Mouse (Mus musculus) lung, postnatal 25 days (tissue): ENCODE results near the gene Tsr1.

Source experiments
- DNase-seq: peaks from one replicate; pipeline ENCODE4 v3.0.0; 2022; ENCODE audit warnings: low spot score

The Tsr1 gene

DNA sequence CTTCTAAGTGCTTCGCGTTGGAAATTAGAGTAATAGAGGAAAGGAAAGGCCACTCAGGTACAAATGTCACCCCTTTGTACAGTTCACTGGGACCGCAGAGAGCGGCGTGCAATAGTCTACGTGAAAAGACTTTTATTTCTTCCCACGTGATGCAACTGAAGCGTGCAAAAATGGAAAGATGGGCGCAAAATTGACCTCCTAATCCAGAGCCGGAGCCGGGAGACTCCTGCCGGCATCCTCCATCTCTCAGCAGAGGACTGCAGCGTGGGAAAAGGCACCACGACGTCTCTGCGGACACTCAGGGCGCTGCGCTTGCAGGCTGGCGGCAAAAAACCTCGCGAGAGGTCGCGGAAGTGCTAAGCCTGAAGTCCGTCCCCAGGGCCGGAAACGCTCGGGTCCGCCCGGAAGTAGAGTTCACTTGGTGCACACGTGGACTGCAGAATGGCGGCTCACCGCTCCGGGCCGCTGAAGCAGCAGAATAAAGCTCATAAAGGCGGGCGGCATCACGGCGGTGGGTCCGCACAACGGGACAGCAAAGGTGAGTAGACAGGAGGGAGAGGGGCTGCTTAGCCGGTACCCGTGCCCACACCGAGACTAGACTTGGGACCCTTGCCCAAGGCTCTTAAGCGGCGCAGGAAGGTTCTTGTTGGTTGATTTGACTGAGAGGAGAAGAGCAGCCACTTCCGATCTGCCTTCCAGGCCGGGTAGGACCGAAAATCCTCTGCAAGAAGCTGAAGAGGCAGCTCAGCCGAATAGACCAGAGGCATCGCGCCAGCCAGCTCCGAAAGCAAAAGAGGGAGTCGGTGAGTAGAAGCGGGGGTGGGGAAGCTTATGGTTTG is at the start of gene Tsr1:
Gene Tsr1 (plus strand): TSS at position 394 of the 839 bp plus-strand sequence.
- peak; percentile 93 for DNase-seq

DNA sequence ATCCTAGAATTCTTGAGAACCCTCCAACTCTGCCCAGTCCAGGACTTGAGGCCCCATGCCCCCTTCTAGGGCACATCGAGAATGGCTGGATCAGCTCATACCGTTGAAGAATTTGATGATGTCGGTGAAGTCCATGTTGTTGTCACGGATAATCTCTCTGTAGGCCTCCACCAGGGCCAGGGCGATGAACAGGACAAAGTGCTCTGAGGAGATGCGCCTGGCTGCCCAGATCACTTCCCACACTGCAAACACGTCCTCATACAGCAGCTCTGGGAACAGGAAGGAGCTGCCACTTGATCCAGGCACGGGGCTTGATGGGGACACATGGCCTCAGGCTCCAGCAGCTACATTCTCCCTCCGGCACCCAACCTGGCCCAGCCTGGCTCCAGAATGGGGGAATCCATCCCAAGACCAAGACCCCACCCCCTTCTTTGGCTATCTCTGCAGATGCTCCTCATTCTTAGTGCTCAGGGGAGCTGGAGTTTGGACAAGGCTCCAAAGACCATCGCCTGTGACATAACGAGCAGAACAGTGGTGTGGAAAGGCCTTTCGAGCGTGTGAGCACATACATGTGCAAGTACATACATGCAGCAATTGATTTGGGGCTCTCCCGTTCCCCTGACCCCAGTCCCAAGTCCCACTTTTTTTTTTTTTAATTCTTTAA is 46.7 kb upstream of the Tsr1 start:
- DNase-seq: no peak

GRCm38 (mm10) chr11:74857756-74858155 is 40.1 kb upstream of the Tsr1 start:
- no peak for DNase-seq

GRCm38 (mm10) chr11:74862129-74862528 is 35.7 kb upstream of the Tsr1 start:
- no peak for DNase-seq

GRCm38 (mm10) chr11:74863471-74863870 is 34.4 kb upstream of the Tsr1 start:
- DNase-seq: peak; percentile 37

DNA sequence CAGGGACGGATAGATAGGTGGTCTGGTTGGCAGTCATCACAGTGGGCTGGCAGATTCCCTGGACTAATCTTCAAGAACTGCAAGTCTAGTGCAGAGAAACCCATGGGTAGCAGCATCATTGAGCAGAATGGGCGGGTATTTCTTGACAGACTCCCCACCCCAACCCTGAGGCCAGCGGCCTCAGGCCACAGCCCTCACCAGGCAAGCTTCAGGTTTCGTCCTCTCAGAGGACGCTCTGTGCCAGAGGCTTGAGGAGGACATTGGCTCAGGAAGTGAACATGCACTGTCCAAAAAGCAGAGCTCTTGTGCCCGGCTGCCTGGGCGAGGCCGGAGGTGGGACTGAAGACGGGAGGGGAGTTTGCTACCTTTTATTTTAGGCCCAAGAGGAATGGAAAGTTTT is 33.5 kb upstream of the Tsr1 start:
- no peak for DNase-seq

GRCm38 (mm10) chr11:74865252-74865651 is 32.6 kb upstream of the Tsr1 start:
- no peak for DNase-seq

GRCm38 (mm10) chr11:74866640-74867039 is 31.2 kb upstream of the Tsr1 start:
- DNase-seq: peak; percentile 75

GRCm38 (mm10) chr11:74867181-74867580 is 30.7 kb upstream of the Tsr1 start:
- peak; percentile 35 for DNase-seq

DNA sequence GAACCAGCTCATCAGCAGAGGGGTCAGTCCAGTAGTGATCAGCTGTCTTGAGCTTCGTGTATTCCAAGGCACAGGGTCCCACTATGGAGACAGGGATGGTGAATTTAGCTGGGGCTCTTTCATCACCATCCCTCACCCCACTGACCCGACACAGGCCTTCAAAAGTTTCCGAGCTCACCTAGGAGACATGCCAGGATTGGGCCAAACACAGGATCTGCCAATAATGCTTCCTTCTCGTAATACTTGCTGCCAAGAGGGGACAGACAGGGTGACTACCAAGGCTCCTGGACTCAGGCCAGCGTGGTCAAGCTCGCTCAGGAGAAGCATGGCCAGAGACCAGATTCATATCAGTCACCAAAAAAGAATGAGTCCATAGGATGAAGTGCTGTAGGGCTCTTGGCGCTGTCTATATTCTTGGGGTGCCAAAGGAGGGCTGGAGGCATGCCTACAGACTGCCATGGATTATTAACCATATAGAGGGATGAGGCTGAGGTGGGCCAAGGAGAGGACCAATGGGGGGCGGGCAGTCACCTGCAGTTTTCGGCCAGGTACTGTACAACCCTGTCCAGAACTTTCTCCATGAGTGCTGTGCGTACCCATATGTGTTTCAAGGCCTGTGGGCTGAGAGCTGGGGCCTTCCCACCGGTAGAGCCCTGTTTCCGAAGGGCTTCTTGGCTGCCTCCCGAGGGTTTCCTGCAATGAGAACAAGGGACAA is 29.7 kb upstream of the Tsr1 start:
- no peak for DNase-seq

- no peak for DNase-seq
Observed at GRCm38 (mm10) chr11:74869603-74870002, 28.3 kb upstream of the Tsr1 start.

DNA sequence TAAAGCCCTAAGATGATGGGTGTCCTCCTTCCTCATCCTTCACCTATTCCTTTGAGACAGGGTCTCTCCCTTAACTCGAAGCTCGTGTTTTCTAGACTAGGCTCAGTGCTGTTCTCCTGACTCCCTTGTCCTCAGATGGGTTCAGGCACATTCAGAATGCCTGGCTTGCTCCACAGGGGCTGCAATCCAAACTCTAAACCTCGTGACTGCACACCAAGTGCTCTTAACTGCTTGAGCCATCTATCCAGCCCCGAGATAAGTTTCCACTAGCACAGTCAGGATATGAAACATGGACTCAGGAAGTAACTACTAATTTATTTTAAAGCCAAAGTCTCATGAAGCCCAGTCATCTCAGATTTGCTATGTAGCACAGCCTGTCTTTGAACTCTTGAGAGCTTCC is 27.3 kb upstream of the Tsr1 start:
- peak; percentile 66 for DNase-seq

- DNase-seq: peak; percentile 35
Observed at GRCm38 (mm10) chr11:74870991-74871622, 26.8 kb upstream of the Tsr1 start.

- DNase-seq: no peak
Observed at GRCm38 (mm10) chr11:74874630-74875029, 23.2 kb upstream of the Tsr1 start.

DNA sequence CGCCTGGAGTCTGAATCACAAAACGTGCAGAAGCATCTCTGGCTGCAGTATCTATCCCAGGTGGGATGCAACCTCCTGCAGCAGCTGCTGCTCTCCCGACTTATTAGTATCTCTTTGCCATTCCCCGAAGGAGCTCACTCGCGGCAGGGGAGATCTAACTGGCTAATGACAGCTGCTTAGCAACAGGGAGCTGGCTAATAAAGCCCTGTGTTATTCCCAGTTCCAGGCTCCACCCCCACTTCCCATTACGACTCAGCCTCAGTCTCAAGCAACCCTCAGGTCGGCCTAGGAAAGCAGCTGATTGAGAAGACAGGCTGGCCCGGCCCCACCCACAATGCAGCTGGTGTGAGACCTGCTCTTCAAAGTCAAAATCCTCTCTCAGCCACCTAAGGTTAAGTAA is 21.1 kb upstream of the Tsr1 start:
- DNase-seq: peak; percentile 61

DNA sequence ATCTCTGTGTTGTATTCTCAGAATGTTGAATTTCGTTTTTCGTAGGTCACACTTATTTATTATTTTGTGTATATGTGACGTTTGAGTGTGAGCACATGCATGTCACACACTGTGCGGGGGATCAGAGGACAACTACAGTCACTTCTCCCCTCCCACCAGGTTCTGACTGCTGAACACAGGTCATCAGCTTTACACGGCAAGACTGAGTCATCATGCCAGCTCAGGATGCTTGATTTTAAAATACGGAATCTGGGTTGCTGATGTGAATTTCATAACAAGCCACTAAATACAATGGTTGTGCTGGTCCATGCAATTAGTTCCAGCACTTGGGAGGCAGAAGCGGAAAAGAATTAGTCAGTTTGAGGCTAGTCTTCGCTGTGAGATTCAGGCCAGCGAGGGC is 16.9 kb upstream of the Tsr1 start:
- DNase-seq: no peak

DNA sequence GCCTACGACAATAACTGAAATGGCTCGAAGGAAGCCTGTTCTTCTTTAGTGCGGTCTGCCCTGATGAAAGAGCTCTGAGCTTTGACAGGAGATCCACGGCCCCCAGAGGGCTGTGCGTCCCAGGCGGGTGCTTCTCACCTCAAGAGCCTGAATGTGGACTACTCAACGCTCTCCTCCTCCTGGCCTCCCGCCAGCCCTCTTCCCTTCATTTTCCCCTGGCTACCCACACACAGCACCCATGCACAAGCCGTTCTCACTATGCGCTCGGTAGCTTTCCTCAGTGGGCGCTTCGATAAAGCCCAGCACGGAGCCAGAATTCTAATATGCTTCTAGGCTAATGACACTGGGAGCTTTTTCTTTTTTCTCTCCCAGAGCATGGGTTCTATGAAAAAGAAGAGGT is 15.9 kb upstream of the Tsr1 start:
- no peak for DNase-seq

DNA sequence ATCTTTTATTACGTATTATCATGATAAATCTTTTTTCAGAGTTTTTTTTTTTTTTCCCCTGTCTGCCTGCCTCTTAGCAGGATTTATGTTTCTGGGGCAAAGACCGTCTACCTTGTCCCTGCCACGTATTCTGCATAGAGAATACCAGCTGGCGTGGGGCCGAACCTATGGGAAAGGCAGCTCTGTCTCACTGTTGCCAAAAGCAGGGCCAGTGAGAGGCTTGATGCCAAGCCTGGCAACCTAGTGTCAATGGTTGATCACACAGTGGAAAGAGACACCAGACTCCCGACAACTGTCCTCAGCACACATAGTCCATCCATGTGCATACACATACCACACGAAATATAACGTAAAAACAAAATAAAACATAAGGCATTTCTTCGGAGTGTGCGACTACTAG is 14.8 kb upstream of the Tsr1 start:
- no peak for DNase-seq

DNA sequence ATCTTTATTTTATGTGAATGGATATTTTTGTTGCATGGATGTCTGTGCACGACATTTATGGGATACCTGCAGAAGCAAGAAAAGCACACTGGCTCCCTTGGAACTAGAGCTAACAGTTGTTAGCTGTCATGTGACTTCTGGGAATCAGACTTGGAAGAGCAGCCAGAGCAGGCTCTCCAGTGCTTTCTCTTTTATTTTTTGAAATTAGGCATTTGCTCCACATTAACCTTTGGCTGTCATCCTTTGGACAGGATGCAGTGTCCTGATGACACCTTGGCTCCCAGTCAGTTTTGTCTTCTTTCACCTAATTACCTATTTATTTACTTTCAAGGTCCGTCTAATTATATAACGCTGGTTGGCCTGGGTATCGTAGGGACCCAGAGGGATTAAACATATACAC is 3.3 kb upstream of the Tsr1 start:
- DNase-seq: peak; percentile 12

DNA sequence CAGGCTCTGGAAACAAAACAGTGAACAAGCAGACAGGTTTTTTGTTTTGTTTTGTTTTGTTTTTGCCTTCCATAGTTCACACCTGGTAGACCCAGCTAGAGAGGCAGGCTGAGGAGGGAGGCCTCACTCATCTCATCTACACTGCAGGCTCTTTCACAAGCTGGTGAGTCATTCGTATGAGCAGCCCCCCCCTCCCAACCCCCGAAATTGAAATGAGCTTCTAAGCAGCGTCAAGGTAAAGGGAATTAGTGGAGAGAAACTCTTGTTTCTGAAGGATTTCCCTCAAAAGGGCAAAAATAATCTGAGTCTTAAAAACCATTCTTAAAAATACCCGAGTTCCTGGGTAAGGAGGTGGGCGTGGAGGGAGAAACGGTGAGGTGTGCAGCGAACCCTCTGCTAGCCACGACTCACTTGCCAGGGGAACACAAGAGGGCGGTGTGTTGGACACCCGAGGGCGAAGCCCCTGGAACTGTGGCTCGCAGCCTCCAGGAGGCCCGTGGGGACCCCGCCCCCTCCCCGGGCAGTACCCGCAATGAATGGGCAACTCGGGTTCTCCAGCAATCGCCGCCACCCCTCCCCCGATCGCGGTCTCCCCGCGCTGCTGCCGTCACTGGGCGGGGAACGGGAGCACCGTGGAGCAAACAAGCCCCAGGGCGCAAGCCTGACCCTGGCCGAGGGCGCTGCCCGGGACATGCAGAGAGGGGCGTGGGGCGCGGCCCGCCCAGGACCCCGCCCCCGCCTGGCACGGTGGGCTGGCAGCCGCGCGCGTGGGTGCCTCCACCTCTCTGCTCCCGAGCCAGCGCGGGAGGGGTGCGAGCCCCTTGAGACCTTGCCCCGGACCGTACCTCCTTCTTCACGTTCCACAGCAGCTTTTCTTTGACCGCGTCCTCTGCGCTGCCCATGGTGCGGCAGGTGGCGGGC is 1.6 kb upstream of the Tsr1 start:
- DNase-seq: peak; percentile 56
